Mouse (Mus musculus) brain, embryonic 14.5 days (tissue): ENCODE measurements around the gene Pnpla6.

ENCODE experiments used
- CTCF ChIP-seq: fragments of 200-500 bp; IDR thresholded peaks from 2 replicates; pipeline ENCODE4 v1.5.1; 2012; ENCODE audit warnings: inconsistent platforms, mild to moderate bottlenecking, moderate library complexity, borderline replicate concordance; ENCODE audit not compliant: insufficient read depth, insufficient read length; ENCODE audit errors: extremely low read depth
- POLR2A ChIP-seq: fragments of 200-500 bp; IDR thresholded peaks from 2 replicates; pipeline ENCODE4 v1.6.1; 2012; ENCODE audit warnings: mild to moderate bottlenecking, inconsistent platforms, borderline replicate concordance; ENCODE audit not compliant: poor library complexity, insufficient read depth, insufficient read length, severe bottlenecking; ENCODE audit errors: extremely low read depth

GRCm38 (mm10) chr8:3492901-3493844 lies 22.0 kb upstream of the Pnpla6 start, which contains the start of gene Zfp358:
- peak; percentile 95 for TF ChIP-seq POLR2A
- TF ChIP-seq CTCF, result no peak
